Mouse (Mus musculus) kidney, embryonic 16.5 days (tissue): ENCODE measurements at regions not wholly inside any gene's neighbourhood (a gene's known extent, or its start where the extent isn't known, plus 50 kb on each side); places are given as distances from the start of the nearest gene placed in this dataset.

Source experiments
- ATAC-seq: fragments of 200-750 bp; cut with Nextera tagmentation; 2 replicates; pipeline ENCODE4 v1.8.0; 2017; ENCODE audit warnings: moderate TSS enrichment; ENCODE audit not compliant: low FRiP score, low TSS enrichment
- H3K27ac ChIP-seq: fragments of 300-500 bp; sonication (generic); 2 replicates; pipeline ENCODE4 v1.5.1; 2014; ENCODE audit warnings: low read length
- H3K27me3 ChIP-seq: fragments of 300-500 bp; sonication (generic); 2 replicates; pipeline ENCODE4 v1.6.1; 2014; ENCODE audit warnings: low read length, control low read depth, mixed read lengths; ENCODE audit not compliant: insufficient read depth
- H3K36me3 ChIP-seq: fragments of 300-500 bp; sonication (generic); 2 replicates; pipeline ENCODE4 v1.6.1; 2014; ENCODE audit warnings: low read length, control low read depth, mixed read lengths; ENCODE audit not compliant: insufficient read depth
- H3K4me1 ChIP-seq: fragments of 300-500 bp; sonication (generic); 2 replicates; pipeline ENCODE4 v1.6.1; 2014; ENCODE audit warnings: low read length, control low read depth, mixed read lengths; ENCODE audit not compliant: insufficient read depth
- H3K4me2 ChIP-seq: fragments of 300-500 bp; sonication (generic); replicated peaks from 2 replicates; pipeline ENCODE4 v1.6.1; 2014; ENCODE audit warnings: low read depth, low read length
- H3K4me3 ChIP-seq: fragments of 300-500 bp; sonication (generic); 2 replicates; pipeline ENCODE4 v1.5.1; 2014; ENCODE audit warnings: mild to moderate bottlenecking, low read length
- H3K9ac ChIP-seq: fragments of 300-500 bp; sonication (generic); replicated peaks from 2 replicates; pipeline ENCODE4 v1.6.1; 2014; ENCODE audit warnings: low read length
- H3K9me3 ChIP-seq: fragments of 300-500 bp; sonication (generic); 2 replicates; pipeline ENCODE4 v1.6.1; 2016; ENCODE audit warnings: low read length, control low read depth
- WGBS: fragments of 180-500 bp; shearing (Covaris S2); extraction: QIAGEN DNeasy Blood & Tissue Kit; methylation state at CpG from one replicate; pipeline ENCODE4 v1.1.7; 2014; 5-methylcytosine and 5-hydroxymethylcytosine counted together

DNA sequence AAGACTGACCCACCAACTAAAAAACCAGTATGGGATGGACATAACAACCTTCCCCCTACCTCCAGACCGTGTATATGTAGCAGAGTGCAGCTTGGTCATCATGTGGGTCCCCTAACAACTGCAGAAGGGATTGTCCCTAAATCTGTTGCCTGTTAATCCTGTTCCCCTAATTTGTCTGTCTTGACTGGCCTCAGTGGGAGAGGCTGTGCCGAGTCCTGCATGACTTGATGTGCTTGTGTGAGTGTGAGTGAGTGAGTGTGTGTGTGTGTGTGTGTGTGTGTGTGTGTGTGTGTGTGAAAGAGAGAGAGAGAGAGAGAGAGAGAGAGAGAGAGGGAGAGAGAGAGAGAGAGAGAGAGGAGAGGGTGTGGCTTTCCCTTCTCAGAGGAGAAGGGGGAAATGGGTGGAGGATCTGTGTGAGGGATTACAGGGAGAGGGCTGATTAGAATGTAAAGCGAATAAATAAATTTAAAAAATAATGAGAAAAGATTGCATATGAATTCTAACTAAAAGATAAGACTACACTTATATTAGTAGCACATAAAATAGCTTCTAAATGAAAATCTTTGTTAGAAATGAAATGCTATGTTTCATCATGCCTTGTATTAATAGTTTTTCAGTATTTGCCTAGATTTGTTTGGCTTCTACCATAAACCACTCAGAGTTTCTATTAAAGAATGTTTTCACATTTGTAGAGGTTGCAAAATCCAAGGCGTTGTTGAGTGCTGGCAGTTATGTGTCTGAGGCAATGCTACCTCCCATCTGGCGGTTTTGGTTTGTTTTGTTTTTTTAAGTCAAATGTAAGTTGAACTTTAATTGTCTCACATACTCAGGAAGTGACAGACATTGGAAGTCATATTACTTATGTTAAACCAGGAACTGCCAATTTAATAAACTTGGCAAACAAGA is 740.9 kb downstream of the Abca13 start:
- H3K9me3 ChIP-seq: no peaks in the 10 kb centered on the region
- H3K36me3 ChIP-seq: no peaks in the 10 kb centered on the region
- WGBS: 73% methylated on average over 5 of the region's 5 CpGs
- H3K4me1 ChIP-seq: no peaks in the 10 kb centered on the region
- ATAC-seq: no peak
- H3K27me3 ChIP-seq: no peaks in the 10 kb centered on the region
- no peak overlapping the region for H3K27ac ChIP-seq
- no peak overlapping the region for H3K4me2 ChIP-seq
- H3K9ac ChIP-seq: no peak overlapping the region
- H3K4me3 ChIP-seq: no peak overlapping the region

DNA sequence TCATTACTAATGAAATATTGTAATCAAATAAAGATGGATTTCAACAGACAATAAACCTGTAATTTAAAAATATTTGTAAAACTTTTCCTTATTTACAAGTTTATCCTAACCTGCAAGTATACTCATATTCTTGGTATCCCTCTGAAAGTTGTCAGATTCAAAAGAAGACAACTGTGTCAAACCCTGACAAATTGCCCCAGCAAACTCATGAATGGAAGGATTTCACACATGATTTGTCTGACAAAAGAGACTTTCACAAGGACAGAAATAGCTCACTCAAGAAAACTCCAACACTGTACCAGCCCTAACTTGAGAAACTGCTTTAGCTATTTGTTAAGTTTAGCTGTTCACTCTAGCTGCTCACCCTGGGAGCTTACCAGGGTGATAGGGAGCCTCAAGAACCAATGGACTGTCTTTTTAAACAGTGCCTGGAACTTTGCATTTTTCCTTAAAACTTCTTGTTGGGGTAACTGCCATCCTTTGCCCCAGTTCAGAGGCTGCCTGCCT is 771.0 kb downstream of the Abca13 start:
- Histone ChIP-seq H3K27me3 (no peaks in the 10 kb centered on the region), H3K4me3 (no peak overlapping the region), H3K27ac (no peak overlapping the region), H3K9me3 (no peaks in the 10 kb centered on the region), H3K36me3 (no peaks in the 10 kb centered on the region), H3K4me2 (no peak overlapping the region), H3K4me1 (no peaks in the 10 kb centered on the region), H3K9ac (no peak overlapping the region)
- no peak for ATAC-seq

DNA sequence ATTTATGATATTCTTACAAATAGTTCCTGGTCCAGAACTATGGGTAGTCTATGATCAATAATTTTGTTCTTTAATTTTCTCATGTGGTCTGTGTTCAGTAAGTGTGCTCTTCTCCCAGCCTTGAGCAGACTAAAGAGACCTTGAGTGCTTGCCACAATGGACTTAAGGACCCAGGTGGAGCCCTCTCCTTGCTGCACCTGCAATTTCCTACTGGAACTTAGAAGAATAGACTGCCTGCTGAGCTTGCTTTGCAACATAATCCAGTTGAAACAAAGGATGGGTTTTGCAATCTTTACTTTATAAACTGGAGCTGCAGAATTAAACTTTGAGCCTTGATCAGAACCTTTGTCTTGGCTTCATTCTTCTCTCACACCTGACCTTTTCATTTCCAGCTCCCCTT is 791.2 kb downstream of the Abca13 start:
- Histone ChIP-seq H3K9me3 (no peaks in the 10 kb centered on the region), H3K36me3 (no peaks in the 10 kb centered on the region), H3K27me3 (no peaks in the 10 kb centered on the region), H3K27ac (no peak overlapping the region), H3K4me3 (no peak overlapping the region), H3K4me1 (no peaks in the 10 kb centered on the region), H3K4me2 (no peak overlapping the region), H3K9ac (no peak overlapping the region)
- no peak for ATAC-seq

GRCm38 (mm10) chr11:9994601-9995166 is 802.9 kb downstream of the Abca13 start:
- no peak overlapping the region for H3K9ac ChIP-seq
- 37% methylated on average over 5 of the region's 5 CpGs for WGBS
- no peaks in the 10 kb centered on the region for H3K9me3 ChIP-seq
- ATAC-seq: no peak
- no peaks in the 10 kb centered on the region for H3K27me3 ChIP-seq
- no peak overlapping the region for H3K4me2 ChIP-seq
- H3K4me3 ChIP-seq: no peak overlapping the region
- H3K27ac ChIP-seq: no peak overlapping the region
- no peaks in the 10 kb centered on the region for H3K36me3 ChIP-seq
- H3K4me1 ChIP-seq: no peaks in the 10 kb centered on the region

GRCm38 (mm10) chr11:9995356-9995755 is 803.6 kb downstream of the Abca13 start:
- Histone ChIP-seq H3K36me3 (no peaks in the 10 kb centered on the region), H3K9ac (no peak overlapping the region), H3K27ac (no peak overlapping the region), H3K27me3 (no peaks in the 10 kb centered on the region), H3K4me3 (no peak overlapping the region), H3K4me2 (no peak overlapping the region), H3K9me3 (no peaks in the 10 kb centered on the region), H3K4me1 (no peaks in the 10 kb centered on the region)
- ATAC-seq: peak; percentile 80; the same call in 1 of the 2 replicates

DNA sequence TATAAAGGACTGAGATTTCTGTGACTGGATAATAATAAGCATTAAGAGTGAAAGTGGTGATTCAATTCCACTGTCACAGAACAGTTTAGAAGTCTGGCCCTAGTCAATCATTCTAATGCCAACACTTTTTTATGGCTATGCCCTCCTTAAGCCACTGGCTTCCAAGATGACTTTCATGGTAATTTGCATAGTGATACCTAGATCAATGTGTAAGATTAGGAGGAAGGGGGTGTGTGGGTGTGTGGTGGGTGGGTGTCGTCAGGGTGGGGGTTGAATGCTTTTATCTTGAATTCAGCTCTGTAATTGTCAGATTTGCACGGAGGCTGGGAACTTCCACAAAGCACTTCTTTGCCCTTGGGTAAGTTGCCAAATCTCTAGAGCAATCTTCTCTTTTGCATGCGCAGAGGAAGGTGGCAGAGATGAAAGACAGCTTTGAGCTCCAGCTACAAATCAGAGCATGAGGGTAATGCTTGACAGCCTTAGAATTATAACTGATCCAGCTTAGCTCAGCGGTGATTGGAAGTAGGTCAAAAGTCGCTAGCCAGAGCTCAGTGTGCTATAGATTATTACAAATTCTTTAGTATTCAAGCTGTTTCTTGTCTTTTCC is 805.9 kb downstream of the Abca13 start:
- H3K36me3 ChIP-seq: no peaks in the 10 kb centered on the region
- no peaks in the 10 kb centered on the region for H3K9me3 ChIP-seq
- ATAC-seq: no peak
- H3K27ac ChIP-seq: no peak overlapping the region
- WGBS: 43% methylated on average over 5 of the region's 5 CpGs
- H3K27me3 ChIP-seq: no peaks in the 10 kb centered on the region
- no peaks in the 10 kb centered on the region for H3K4me1 ChIP-seq
- H3K4me3 ChIP-seq: no peak overlapping the region
- no peak overlapping the region for H3K9ac ChIP-seq
- no peak overlapping the region for H3K4me2 ChIP-seq

DNA sequence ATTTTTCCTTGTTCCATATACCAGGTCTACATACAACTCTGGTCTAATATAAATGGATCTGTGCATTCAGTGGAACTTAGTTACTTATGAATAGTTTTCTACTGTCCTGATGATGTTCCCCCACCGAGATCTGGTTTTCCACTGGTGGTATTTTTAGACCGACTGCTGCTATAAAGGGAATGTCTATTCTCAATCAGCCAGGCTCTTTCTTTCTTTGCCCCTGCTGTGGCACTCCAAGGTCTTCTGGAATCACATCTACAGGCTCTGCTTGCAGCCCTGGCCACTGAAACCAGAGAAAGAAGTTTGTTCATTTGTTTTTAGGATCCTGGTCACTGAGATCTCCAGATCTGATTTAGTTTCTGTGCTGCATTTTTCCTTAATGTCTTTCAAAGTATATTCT is 810.4 kb downstream of the Abca13 start:
- no peaks in the 10 kb centered on the region for H3K9me3 ChIP-seq
- ATAC-seq: no peak
- H3K4me3 ChIP-seq: no peak overlapping the region
- WGBS: 80% methylated on average over 2 of the region's 2 CpGs
- H3K9ac ChIP-seq: no peak overlapping the region
- H3K36me3 ChIP-seq: no peaks in the 10 kb centered on the region
- no peaks in the 10 kb centered on the region for H3K4me1 ChIP-seq
- no peaks in the 10 kb centered on the region for H3K27me3 ChIP-seq
- no peak overlapping the region for H3K27ac ChIP-seq
- H3K4me2 ChIP-seq: no peak overlapping the region

- WGBS: 55% methylated on average over 3 of the region's 3 CpGs
- ATAC-seq: no peak
- H3K27ac ChIP-seq: no peak overlapping the region
- H3K4me1 ChIP-seq: no peaks in the 10 kb centered on the region
- no peak overlapping the region for H3K4me3 ChIP-seq
- H3K9me3 ChIP-seq: no peaks in the 10 kb centered on the region
- no peak overlapping the region for H3K9ac ChIP-seq
- H3K36me3 ChIP-seq: no peaks in the 10 kb centered on the region
- H3K27me3 ChIP-seq: no peaks in the 10 kb centered on the region
- H3K4me2 ChIP-seq: no peak overlapping the region
These were observed 815.1 kb downstream of the Abca13 start for GRCm38 (mm10) chr11:10006881-10007280.

GRCm38 (mm10) chr11:10046593-10046992 is 854.9 kb downstream of the Abca13 start:
- no peaks in the 10 kb centered on the region for H3K36me3 ChIP-seq
- H3K27ac ChIP-seq: no peak overlapping the region
- H3K4me3 ChIP-seq: no peak overlapping the region
- no peak for ATAC-seq
- WGBS: 58% methylated on average over 2 of the region's 2 CpGs
- H3K4me2 ChIP-seq: no peak overlapping the region
- H3K9me3 ChIP-seq: no peaks in the 10 kb centered on the region
- no peaks in the 10 kb centered on the region for H3K4me1 ChIP-seq
- H3K27me3 ChIP-seq: no peaks in the 10 kb centered on the region
- H3K9ac ChIP-seq: no peak overlapping the region
